Mouse (Mus musculus) heart, adult 18-20 months (tissue): ENCODE measurements at regions not wholly inside any gene's neighbourhood (a gene's known extent, or its start where the extent isn't known, plus 50 kb on each side); places are given as distances from the start of the nearest gene placed in this dataset.
A peak's percentile ranks its signal among the peaks of the same experiment; 100 is the strongest.

Source experiments
- DNase-seq, 2 experiments: peaks; one replicate each; pipeline ENCODE4 v3.0.0; 2021 to 2022; ENCODE audit warnings: mixed read lengths in 1 of 2

DNA sequence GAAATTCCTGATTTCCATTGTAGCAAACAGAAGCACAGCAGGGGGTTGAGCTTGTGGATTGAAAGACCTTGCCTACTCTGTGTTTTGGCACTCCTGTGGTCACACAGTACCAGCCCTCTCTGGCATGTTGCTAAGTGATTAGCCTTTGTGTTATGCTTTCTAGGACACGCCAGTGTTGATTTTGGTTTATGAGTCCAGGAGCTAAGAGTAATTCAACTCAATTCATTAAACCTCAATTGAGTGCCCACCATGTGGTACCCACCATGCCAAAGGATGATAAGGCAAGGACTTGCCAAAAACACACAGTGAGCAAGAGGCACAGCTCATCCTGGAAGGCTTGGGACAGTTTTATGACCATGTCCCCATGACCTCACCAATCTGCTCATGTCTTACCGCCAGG is 221.1 kb upstream of the Sox14 start:
- DNase-seq = no peak

DNA sequence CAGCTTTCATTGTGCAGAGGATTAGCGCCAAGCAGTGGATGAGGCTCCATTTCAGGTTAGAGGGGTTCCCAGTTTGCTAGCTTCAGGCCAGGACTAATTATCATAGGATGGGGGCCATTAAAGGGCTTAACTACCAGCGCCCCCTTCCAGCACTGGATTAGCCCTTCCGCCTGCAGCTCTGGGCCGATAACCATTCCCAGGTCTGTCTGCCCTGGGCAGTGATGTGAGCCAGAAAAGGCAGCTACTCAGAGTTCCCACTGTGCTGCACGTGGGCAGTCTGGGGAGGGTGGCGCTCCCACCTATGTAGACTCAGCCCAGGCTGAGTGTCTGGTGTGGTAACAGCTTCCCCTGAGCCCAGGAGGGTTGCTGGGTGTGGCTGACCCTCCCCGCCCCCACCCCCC is 219.6 kb upstream of the Sox14 start:
- no peak for DNase-seq

DNA sequence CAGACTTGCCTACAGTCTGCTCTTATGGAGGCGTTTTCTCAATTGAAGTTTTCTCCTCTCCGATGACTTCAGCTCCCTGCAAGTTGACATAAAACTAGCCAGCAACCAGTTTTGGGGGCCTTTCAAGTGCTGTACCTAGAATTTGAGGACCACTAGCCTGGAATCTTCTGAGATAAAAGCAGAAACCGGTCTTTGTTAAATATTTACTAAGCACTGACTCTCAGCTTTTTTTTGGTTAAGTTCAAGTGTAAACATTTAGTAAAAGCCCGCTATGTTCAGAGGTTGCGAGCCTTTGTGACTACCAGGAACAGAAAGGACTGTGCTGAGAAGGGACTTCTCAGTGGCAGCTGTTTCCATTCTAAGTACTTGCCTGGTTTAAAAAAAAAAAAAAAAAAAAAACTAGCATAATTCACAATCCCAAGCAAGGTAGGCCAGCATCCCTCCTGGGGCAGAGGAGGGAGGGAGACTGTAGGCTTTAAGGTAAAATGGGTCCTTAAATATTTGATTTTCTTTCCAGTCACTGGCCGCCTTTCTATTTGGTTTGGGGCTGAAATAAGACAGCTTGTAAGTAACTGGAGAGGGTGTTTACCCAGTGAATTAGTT is 219.1 kb upstream of the Sox14 start:
- DNase-seq = no peak

DNA sequence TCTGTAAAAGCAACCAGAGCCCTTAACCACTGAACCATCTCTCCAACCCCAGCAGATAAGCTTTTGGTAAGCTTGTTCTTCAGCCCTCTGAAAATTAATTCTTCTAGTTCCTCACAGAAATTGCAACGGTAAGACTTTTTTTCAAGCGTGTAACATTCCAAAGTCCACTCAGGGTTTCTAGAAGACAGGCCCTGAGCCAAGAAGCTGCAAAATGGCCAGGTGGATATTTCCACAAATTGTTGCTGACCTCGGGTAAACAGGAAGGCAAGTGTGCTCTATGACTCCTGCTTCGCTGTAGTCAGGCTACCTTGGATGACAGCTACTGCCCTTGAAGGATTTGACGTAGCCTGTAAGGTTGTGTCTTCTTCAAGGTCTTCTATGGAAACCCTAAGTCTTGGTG is 195.2 kb upstream of the Sox14 start:
- no peak for DNase-seq

DNA sequence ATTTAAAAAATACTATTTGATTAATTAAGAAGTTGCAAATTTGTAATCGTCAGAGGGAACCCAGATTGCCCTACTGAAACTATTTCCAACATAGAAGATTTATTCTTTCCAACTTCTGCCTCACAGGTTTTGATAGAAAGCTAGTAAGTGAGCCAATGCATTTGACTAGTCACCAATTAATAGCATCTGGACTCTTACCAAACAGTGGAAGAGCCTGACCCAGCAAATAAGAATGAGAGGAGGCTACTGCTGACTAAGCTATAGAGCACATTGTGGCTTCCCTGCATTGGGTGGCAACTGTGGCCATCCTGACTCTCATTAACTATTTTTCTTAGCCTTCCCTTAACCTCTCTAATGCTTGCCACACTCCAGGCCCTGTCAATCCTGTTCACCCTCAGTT is 182.6 kb upstream of the Sox14 start:
- no peak for DNase-seq

DNA sequence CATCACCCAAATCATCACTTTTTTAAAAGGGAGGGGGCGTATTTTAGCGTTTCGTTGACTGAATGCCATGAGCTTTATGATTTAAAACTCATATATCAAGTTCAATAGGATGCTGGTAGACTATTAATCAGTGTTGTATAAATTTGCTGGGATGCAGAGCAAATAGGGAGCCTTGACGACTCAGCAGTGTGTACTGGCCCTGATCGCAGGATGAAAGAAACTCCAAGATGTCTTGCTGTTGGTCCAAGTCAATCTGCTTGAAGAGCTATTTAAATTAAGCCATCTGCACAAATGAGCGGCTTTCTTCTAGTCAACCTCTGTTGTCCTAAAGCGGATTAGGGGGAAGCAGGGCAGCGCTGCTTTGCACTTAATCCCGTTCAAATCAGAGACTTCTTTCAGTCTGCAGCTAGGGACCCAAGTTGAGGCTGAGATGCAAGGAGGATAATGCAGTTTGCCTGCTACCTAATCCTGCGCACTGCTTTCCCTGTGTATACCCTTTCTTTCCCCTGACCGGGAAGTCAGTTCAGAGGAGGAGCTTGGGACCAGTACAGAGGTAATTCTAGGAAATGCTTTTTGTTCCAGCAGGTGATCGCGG is 170.3 kb upstream of the Sox14 start:
- no peak for DNase-seq

DNA sequence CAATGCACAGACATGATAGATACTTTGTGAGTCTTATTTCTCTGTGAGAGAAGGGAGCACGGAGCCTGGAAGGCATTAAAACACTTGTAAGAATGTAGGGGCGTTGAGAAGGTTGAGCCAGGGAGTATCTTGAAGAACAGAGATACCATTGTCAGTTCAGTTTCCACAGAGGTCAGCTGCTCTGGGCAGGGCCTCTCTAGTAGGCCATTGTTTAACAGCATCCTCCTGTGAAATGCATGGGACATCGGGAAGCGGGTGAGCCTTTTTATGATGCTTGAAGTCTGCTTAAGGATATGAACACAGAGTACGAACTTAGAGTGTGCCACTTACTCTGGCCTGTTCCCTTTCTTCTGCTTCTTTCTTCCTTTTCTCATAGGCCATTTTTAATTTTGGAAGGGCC is 169.7 kb upstream of the Sox14 start:
- no peak for DNase-seq

DNA sequence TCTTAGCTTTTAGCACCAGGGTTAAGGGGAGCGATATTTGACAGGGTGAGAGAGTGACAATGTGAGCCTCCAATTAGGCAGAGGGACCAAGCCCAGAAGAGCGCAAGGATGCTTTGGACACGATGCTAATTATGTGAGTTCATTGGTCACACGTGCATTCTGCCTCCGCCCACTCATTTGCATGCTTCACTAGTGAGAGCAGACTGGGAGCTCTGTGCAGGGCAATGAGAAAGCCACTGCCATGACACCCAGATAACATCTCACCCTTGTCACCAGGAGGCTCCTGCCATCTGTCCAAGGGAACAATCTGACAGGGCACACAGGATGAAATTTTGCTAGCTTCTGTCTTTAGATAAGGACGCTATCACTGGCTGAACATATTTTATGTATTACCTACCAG is 165.8 kb upstream of the Sox14 start:
- no peak for DNase-seq

DNA sequence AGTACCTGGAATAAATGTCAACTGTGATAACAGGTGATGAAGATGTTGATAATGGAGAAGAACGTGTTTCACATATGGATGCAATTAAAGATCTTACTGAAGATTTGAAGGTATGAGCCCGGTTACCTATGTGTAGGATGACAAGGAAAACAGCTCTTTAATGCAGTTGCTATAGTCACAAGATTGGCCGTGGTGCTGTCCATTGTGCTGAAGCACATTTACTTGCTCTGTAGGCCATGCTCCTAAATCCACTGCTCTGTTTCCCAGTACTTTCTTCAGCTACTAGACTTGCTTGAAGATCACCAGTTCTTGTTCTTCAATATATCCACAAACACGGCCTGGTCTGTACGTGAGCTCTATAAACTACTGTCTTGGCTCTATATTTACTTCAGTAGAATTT is 147.7 kb upstream of the Sox14 start:
- no peak for DNase-seq

DNA sequence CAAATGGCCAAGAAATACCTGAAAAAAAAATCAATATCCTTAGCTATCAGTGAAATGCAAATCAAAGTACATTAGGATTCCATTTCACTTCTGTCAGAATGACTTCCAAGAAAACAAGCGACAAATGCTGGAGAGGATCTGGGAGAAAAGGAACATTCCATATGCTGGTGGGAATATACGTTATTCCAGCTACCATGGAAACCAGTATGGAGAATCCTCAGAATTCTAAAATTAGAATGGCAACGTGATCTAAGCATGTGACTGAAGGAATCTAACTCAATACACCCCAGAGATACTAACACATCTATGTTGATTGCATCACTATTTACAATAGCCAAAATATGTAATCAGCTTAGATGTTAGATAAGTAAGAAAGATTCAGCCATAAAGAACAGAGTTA is 146.1 kb upstream of the Sox14 start:
- DNase-seq = no peak

DNA sequence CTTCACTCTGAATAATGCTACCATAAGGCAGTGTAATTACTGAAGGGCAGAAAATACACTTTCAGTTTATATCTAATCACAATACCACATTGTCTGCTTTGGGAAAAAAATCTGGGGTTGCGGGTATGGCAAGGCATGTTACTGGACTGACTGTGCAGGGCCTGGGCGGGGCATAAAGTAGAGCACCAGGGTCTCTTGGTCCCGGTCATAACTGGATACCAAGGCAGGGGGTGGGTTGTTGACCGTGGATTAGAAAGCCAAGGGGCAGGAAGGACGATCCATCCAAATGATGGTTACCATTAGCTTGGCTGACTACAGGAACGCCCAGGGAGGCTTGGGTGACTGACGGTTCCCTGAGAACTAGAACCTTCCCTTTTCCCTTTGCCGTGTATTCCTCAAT is 119.2 kb upstream of the Sox14 start:
- no peak for DNase-seq

DNA sequence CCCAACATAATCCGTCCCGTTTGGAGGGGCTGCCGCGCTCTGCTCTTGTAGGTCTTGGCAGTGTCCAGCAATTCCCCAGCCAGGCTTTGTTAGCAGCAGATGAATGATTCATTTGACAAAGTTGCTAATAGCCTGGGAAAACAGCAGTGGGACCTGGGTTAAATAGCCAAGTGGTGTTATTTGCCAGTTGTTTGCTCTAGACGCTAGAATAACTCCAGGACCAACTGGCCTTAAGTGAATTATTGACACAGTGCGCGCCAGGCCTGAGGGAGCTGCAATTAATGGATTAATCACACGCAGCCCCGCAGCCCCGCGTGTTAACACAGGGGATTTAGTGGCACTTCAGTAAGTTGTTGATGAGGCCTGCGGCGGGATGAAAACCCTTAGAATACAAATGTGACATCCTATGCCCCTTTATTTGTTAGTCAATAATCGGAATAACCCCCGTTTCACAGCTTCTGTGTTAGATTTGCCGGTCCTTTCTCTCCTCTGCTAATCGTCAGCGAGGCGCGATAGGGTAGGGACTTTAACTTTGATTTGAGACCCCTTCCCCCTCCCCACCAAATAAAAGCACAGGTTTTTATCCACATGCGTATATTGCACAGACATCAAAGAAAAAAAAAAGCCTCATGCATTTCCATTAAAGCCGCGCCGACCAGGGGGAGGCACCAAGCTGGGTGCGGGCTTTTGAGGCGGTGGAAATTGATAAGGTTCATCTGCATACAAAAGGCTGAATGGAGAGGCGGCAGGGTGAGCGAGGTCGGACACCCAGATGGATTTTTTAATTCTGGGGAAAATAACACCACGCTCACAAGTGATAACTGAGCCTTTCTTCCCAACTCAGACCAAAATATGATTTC is 118.5 kb upstream of the Sox14 start:
- DNase-seq = peak; percentile 2 to 4

DNA sequence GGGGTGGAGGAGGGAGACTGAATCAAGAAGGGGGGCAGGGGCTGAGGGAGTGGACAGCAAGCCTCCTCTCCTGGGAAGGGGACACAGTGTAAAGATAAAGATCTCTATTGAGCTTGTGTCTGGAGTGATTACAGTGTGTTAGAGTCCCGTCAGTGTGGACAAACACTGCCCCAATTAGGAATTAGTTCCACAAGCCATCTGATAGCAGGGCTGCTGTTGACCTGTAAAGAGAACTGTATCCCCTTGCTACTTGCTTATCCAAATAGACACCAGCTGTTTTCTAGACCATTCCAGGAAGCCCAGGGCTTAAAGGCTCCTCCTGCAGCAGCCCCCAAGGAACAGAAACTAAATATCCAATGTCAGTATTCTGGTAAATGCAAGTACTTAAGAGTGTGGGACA is 111.4 kb upstream of the Sox14 start:
- no peak for DNase-seq

DNA sequence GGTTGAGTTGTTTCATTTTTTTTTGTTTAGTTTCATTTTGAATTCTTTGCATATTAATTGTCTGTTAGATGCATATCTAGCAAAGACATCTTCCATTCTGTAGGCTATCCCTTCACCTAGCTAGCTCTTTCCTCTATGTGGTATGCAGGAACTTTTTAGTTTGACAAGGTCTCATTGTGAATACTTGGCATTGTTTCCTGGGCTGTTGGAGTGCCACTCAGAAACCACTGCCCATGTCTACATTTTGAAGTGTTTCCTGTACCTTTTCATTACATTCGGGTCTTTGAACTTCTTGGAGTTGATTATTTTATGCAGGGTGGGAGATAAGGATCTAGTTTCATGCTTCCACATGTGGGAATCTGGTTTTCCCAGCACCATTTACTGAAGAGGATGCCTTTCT is 104.8 kb upstream of the Sox14 start:
- DNase-seq = no peak

DNA sequence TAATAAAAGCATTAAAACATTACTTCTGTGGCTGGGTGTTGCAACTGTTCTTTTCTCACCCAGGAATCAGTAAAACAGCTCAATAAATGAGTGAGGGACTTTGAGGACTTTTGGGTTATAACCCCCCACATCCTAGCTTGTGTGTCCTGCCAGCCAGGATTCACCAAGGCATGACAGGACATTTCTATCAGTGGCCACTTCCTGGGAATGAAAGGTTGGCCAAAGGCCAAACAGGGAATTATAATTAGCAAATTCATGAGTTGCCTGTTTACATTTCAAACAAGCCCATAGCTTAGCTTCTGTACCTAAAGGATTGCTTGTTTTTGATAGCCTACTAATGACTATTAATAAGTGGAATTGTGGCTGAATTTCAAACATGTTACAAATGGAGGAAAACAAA is 85.6 kb upstream of the Sox14 start:
- DNase-seq = no peak

DNA sequence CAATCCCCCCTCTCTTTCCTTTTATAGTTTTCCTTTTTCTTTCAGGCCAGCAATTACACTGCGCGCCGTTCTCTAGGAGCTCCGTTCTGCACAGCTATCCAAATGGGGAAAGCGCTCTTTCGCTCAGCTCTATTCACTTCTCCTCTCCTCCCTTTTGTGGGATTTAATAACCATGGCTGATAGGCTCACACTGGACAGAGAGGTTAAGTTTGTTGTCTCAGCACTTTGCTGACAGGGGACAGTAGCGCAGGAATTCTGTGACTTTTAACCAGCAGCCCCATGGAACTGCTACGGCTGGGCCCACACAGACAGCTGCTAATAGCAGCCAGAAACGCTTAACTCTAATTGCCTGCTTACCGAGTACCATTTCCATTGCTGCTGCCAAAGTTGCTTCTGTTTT is 78.8 kb upstream of the Sox14 start:
- DNase-seq = no peak

DNA sequence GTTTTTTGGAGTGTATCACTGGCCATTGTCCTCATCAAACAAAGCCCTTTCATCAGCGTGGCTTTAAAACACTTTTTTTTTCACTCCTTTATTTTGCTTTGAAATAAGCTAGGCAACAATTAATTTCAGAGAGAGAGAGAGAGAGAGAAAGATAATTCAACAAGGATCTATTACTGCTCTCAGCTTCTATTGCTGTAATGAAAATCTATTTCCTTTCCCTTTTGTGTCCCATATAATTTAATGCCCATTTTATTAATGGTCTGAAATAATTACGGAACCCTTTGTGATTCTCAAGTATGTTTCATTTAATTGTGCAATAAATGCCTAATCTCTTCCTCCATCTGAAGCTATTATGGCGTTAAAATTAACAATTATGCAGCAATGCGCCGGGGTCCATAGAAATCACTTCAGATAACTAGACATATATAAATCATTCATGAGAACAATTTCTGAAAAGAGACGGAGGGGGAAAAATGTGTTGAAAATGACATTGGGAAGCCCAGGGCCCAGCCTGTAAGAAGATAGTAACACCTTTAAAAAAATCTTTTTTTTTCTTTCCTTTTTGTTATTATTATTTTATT is 78.2 kb upstream of the Sox14 start:
- DNase-seq = no peak
